Mouse (Mus musculus) MEL (cell line): ENCODE results near the gene Gfra1. TPM values are rescaled to one million over a fixed set of nuclear protein-coding genes. Genes with fewer than 3 reads are reported as not detected.

ENCODE experiments used
- DNase-seq: peaks from one replicate; pipeline ENCODE4 v3.0.0; 2011; ENCODE audit warnings: low read depth, low spot score
- H3K27ac ChIP-seq: 2 replicates; pipeline ENCODE4 v1.5.1; 2012; ENCODE audit warnings: low read depth, mild to moderate bottlenecking, control low read depth, low read length, moderate library complexity; ENCODE audit not compliant: control insufficient read depth
- H3K27me3 ChIP-seq, 2 experiments: fragments of 150-350 bp in 1 of 2; sonication (generic) in 1 of 2; 2 replicates each; pipeline ENCODE4 v1.6.1; 2012; ENCODE audit warnings: low read length in 2 of 2, mild to moderate bottlenecking in 2 of 2, improper control_type of control experiment in 1 of 2, moderate library complexity in 1 of 2; ENCODE audit not compliant: insufficient read depth in 2 of 2, control insufficient read depth in 1 of 2
- H3K36me3 ChIP-seq, 2 experiments: 2 replicates each; pipeline ENCODE4 v1.6.1; 2012 to 2014; ENCODE audit warnings: low read length in 2 of 2, improper control_type of control experiment in 1 of 2, inconsistent platforms in 1 of 2, mild to moderate bottlenecking in 1 of 2; ENCODE audit not compliant: insufficient read depth in 2 of 2, control insufficient read depth in 1 of 2
- H3K4me1 ChIP-seq, 2 experiments: fragments of 150-350 bp in 1 of 2; sonication (generic) in 1 of 2; 2 replicates each; pipeline ENCODE4 v1.6.1; 2012; ENCODE audit warnings: low read length in 2 of 2, improper control_type of control experiment in 1 of 2, mild to moderate bottlenecking in 1 of 2; ENCODE audit not compliant: insufficient read depth in 2 of 2, control insufficient read depth in 1 of 2
- H3K4me3 ChIP-seq, 2 experiments: fragments of 150-350 bp in 1 of 2; sonication (generic) in 1 of 2; 2 replicates each; pipeline ENCODE4 v1.5.1; 2012; ENCODE audit warnings: low read depth in 2 of 2, low read length in 2 of 2, mild to moderate bottlenecking in 2 of 2, moderate library complexity in 2 of 2, control low read depth in 1 of 2, improper control_type of control experiment in 1 of 2; ENCODE audit not compliant: control insufficient read depth in 1 of 2, insufficient read depth in 1 of 2
- H3K79me2 ChIP-seq: 2 replicates; pipeline ENCODE4 v1.6.1; 2012; ENCODE audit warnings: mild to moderate bottlenecking, low read length, moderate library complexity; ENCODE audit not compliant: control insufficient read depth, poor library complexity, insufficient read depth
- H3K9ac ChIP-seq: 2 replicates; pipeline ENCODE4 v1.6.1; 2012; ENCODE audit warnings: low read depth, mild to moderate bottlenecking, control low read depth, low read length, moderate library complexity; ENCODE audit not compliant: control insufficient read depth, poor library complexity, severe bottlenecking
- H3K9me3 ChIP-seq: fragments of 150-350 bp; sonication (generic); replicated peaks from 2 replicates; pipeline ENCODE4 v1.6.1; 2012; ENCODE audit warnings: mild to moderate bottlenecking, low read length, improper control_type of control experiment, moderate library complexity; ENCODE audit not compliant: insufficient read depth
- BHLHE40 ChIP-seq: IDR thresholded peaks from 2 replicates; pipeline ENCODE4 v1.6.1; 2012; ENCODE audit warnings: low read depth, mild to moderate bottlenecking, inconsistent platforms, low read length, improper control_type of control experiment, borderline replicate concordance
- CHD1 ChIP-seq: IDR thresholded peaks from 2 replicates; pipeline ENCODE4 v1.6.1; 2012; ENCODE audit warnings: low read depth, mild to moderate bottlenecking, inconsistent platforms, low read length, improper control_type of control experiment
- CHD2 ChIP-seq: IDR thresholded peaks from 2 replicates; pipeline ENCODE4 v1.6.1; 2011; ENCODE audit warnings: low read length, improper control_type of control experiment
- E2F4 ChIP-seq: IDR thresholded peaks from 2 replicates; pipeline ENCODE4 v1.6.1; 2011; ENCODE audit warnings: low read depth, low read length, improper control_type of control experiment, borderline replicate concordance
- EP300 ChIP-seq, 2 experiments: IDR thresholded peaks; 2 replicates each; pipeline ENCODE4 v1.6.1; 2011; ENCODE audit warnings: improper control_type of control experiment in 2 of 2, low read length in 2 of 2, low read depth in 1 of 2, mild to moderate bottlenecking in 1 of 2
- ETS1 ChIP-seq: IDR thresholded peaks from 2 replicates; pipeline ENCODE4 v1.6.1; 2012; ENCODE audit warnings: low read depth, mild to moderate bottlenecking, inconsistent platforms, low read length, improper control_type of control experiment, moderate library complexity
- GABPA ChIP-seq: IDR thresholded peaks from 2 replicates; pipeline ENCODE4 v1.6.1; 2012; ENCODE audit warnings: low read depth, mild to moderate bottlenecking, inconsistent platforms, low read length, improper control_type of control experiment, moderate library complexity
- KAT2A ChIP-seq: conservative IDR thresholded peaks from 2 replicates; pipeline ENCODE4 v1.6.1; 2012; ENCODE audit warnings: low read depth, low read length, improper control_type of control experiment, inconsistent platforms
- MAFK ChIP-seq: IDR thresholded peaks from 2 replicates; pipeline ENCODE4 v1.6.1; 2011; ENCODE audit warnings: low read depth, mild to moderate bottlenecking, low read length, improper control_type of control experiment, borderline replicate concordance
- MAZ ChIP-seq: IDR thresholded peaks from 2 replicates; pipeline ENCODE4 v1.6.1; 2012; ENCODE audit warnings: low read depth, mild to moderate bottlenecking, inconsistent platforms, low read length, improper control_type of control experiment
- MEF2A ChIP-seq: IDR thresholded peaks from 2 replicates; pipeline ENCODE4 v1.6.1; 2014; ENCODE audit warnings: low read depth, mild to moderate bottlenecking, inconsistent platforms, low read length, improper control_type of control experiment; ENCODE audit not compliant: poor library complexity, insufficient replicate concordance, severe bottlenecking; ENCODE audit errors: extremely low read depth
- MXI1 ChIP-seq: IDR thresholded peaks from 2 replicates; pipeline ENCODE4 v1.6.1; 2011; ENCODE audit warnings: mild to moderate bottlenecking, low read depth, low read length, improper control_type of control experiment
- MYB ChIP-seq: IDR thresholded peaks from 2 replicates; pipeline ENCODE4 v1.6.1; 2011; ENCODE audit warnings: mild to moderate bottlenecking, low read depth, low read length, improper control_type of control experiment
- POLR2A ChIP-seq, 2 experiments: IDR thresholded peaks; 2 replicates each; pipeline ENCODE4 v1.6.1; 2011 to 2012; ENCODE audit warnings: low read length in 2 of 2, mild to moderate bottlenecking in 2 of 2, control low read depth in 1 of 2, improper control_type of control experiment in 1 of 2, low read depth in 1 of 2, moderate library complexity in 1 of 2; ENCODE audit not compliant: control insufficient read depth in 1 of 2, insufficient read depth in 1 of 2, poor library complexity in 1 of 2
- RAD21 ChIP-seq: IDR thresholded peaks from 2 replicates; pipeline ENCODE4 v1.6.1; 2011; ENCODE audit warnings: mild to moderate bottlenecking, low read depth, low read length, improper control_type of control experiment
- RCOR1 ChIP-seq: IDR thresholded peaks from 2 replicates; pipeline ENCODE4 v1.6.1; 2012; ENCODE audit warnings: low read depth, mild to moderate bottlenecking, inconsistent platforms, low read length, improper control_type of control experiment
- TAL1 ChIP-seq: IDR thresholded peaks from 2 replicates; pipeline ENCODE4 v1.6.1; 2012; ENCODE audit warnings: mild to moderate bottlenecking, inconsistent platforms, low read length, moderate library complexity, mixed read lengths
- TBP ChIP-seq: IDR thresholded peaks from 2 replicates; pipeline ENCODE4 v1.8.0; 2011; ENCODE audit warnings: low read depth, low read length, improper control_type of control experiment
- UBTF ChIP-seq: IDR thresholded peaks from 2 replicates; pipeline ENCODE4 v1.6.1; 2012; ENCODE audit warnings: low read depth, mild to moderate bottlenecking, inconsistent platforms, low read length, improper control_type of control experiment, moderate library complexity, borderline replicate concordance; ENCODE audit not compliant: insufficient read depth
- USF1 ChIP-seq: IDR thresholded peaks from 2 replicates; pipeline ENCODE4 v1.6.1; 2014; ENCODE audit warnings: low read depth, mild to moderate bottlenecking, inconsistent platforms, low read length, improper control_type of control experiment, moderate library complexity
- ZKSCAN1 ChIP-seq: IDR thresholded peaks from 2 replicates; pipeline ENCODE4 v1.6.1; 2012; ENCODE audit warnings: low read depth, mild to moderate bottlenecking, inconsistent platforms, low read length, improper control_type of control experiment, moderate library complexity
- ZMIZ1 ChIP-seq: IDR thresholded peaks from 2 replicates; pipeline ENCODE4 v1.6.1; 2012; ENCODE audit warnings: low read depth, mild to moderate bottlenecking, inconsistent platforms, low read length, improper control_type of control experiment, moderate library complexity
- polyA plus RNA-seq, 2 experiments: library from polyadenylated mRNA; stranded (reverse) in 1 of 2; unstranded in 1 of 2; fragments of >175 nt in 1 of 2; fragments of >200 nt in 1 of 2; gene quantifications; 2 replicates each; pipeline versions ENCODE4 v1.2.1 to v1.2.4; 2012; ENCODE audit warnings: low replicate concordance in 2 of 2, low read depth in 1 of 2; ENCODE audit not compliant: insufficient read length in 2 of 2, insufficient read depth in 1 of 2, missing spikeins in 1 of 2
- total RNA-seq: library from RNA; depleted of rRNA; stranded (reverse); fragments of 300-350 nt; gene quantifications from 2 replicates; pipeline ENCODE4 v1.2.3, GENCODE M21; 2012

Gene Gfra1
- total and polyA plus RNA-seq, 3 experiments, result not detected

DNA sequence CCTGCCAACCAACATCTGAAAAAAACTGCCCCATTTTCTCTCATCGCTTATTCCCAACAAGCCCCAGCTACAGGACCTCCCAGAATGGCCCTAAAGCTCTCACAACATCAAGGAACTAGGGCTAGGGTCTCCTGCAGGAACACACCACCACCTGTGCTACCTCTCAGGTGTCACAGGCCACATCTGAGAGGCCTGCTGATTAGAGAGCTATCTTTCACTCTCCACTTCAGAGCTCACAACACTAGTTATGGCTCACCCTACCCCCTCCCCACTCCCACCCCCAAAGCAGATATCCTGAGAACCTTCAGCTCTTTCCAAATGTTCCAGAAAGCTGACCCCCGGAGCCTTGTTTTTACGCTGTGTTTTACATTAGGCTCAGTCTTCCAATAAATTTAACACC is 36.4 kb downstream of the Gfra1 start:
- H3K4me3 ChIP-seq, result no peak overlapping the region
- H3K27ac ChIP-seq, result no peak overlapping the region
- no peak for DNase-seq
- TF ChIP-seq CHD1 (no peak), USF1 (no peak), RAD21 (no peak), RCOR1 (no peak), EP300 (IDR thresholded peaks at IDR 0.05; ENCODE audit: low read depth in 1 of 2, low read length in 2 of 2) (no peak), ETS1 (no peak), POLR2A (IDR thresholded peaks at IDR 0.05; ENCODE audit: control insufficient read depth in 1 of 2, insufficient read depth in 1 of 2, low read depth in 1 of 2, low read length in 2 of 2, poor library complexity in 1 of 2) (no peak), TAL1 (no peak), MYB (no peak), ZMIZ1 (no peak), MAFK (no peak), KAT2A (no peak), MEF2A (no peak), E2F4 (no peak), MXI1 (no peak), TBP (no peak), CHD2 (no peak), UBTF (no peak), ZKSCAN1 (no peak)
- H3K4me1 ChIP-seq, result no peaks in the 10 kb centered on the region
- no peak overlapping the region for H3K9ac ChIP-seq
- H3K79me2 ChIP-seq, result no peaks in the 10 kb centered on the region
- no peaks in the 10 kb centered on the region for H3K36me3 ChIP-seq
- H3K9me3 ChIP-seq, result peaks cover 3% of the 10 kb centered on the region
- no peaks in the 10 kb centered on the region for H3K27me3 ChIP-seq

DNA sequence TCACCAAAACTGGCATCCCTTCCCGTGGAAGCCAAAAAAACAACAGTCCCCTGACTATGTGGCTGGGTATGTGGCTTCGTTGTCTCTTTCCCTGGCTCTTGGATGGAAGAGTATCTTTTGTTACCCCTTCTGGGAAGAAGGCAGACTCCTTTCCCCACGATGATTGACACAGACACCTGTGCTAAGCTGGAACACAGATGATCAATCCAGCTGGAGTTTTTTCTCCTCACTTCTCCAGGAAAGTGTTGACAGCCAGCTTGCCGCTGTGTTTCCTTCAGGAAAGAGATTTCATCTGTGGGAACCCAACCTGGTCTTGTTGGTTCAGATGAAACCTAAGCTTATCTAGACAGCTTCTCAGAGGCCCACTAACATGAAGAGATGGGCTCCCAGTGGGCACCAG is 40.5 kb downstream of the Gfra1 start:
- H3K4me1 ChIP-seq, result no peaks in the 10 kb centered on the region
- TF ChIP-seq UBTF (no peak), RAD21 (no peak), RCOR1 (no peak), USF1 (no peak), MAZ (no peak), KAT2A (no peak), GABPA (no peak), MAFK (no peak), BHLHE40 (no peak)
- TF ChIP-seq, all 39 proteins: peak for 0
- peaks cover 3% of the 10 kb centered on the region for H3K9me3 ChIP-seq
- no peaks in the 10 kb centered on the region for H3K36me3 ChIP-seq
- no peaks in the 10 kb centered on the region for H3K27me3 ChIP-seq
- no peaks in the 10 kb centered on the region for H3K79me2 ChIP-seq
- no peak overlapping the region for H3K4me3 ChIP-seq
- H3K27ac ChIP-seq, result no peak overlapping the region
- DNase-seq, result no peak
- H3K9ac ChIP-seq, result no peak overlapping the region
